Mouse (Mus musculus) right cerebral cortex, postnatal 4 days (tissue): Measurements from ENCODE around the gene Kctd17.

ENCODE experiments used
- DNase-seq: peaks from one replicate; pipeline ENCODE4 v3.0.0-alpha.2; 2022

Gene Kctd17

DNA sequence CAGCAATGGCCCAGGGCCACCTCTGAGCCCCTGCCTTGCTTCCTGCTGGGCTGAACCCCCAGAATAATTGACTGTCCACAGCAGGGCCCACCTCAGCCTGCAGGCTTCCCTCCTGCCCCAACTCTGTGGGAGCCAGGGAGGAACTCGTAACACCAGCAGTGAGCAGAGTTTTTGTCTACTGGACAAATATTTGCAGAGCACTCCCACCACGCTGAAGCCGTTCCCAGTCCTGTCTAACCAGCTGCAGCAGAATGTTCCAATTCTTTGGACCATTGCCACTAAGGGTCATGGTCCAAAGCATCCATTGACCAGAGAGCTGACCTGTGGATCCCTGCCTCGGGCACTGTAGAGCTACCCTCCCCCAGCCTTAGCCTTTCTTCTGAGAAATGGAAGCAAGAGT lies 11.4 kb upstream of the Kctd17 start:
- no peak for DNase-seq

DNA sequence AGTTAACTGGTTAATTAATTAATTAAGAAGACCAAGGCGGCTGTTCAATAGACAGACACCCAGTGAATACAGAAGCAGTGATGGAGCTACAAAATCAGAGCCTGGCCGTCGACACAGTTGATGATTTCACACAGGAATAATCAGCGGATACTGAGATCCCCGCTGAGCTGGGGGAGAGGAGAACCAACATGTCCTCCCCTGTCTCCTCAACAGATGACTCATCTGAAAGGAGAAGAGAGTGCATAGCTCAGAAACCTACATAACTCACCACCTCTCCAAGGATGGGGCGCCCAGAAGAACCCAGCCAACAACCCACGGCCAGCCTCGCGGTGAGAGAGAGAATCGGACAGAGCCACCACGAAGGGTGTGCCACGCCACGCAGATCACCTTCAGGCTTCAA lies 8.0 kb upstream of the Kctd17 start:
- DNase-seq: no peak

DNA sequence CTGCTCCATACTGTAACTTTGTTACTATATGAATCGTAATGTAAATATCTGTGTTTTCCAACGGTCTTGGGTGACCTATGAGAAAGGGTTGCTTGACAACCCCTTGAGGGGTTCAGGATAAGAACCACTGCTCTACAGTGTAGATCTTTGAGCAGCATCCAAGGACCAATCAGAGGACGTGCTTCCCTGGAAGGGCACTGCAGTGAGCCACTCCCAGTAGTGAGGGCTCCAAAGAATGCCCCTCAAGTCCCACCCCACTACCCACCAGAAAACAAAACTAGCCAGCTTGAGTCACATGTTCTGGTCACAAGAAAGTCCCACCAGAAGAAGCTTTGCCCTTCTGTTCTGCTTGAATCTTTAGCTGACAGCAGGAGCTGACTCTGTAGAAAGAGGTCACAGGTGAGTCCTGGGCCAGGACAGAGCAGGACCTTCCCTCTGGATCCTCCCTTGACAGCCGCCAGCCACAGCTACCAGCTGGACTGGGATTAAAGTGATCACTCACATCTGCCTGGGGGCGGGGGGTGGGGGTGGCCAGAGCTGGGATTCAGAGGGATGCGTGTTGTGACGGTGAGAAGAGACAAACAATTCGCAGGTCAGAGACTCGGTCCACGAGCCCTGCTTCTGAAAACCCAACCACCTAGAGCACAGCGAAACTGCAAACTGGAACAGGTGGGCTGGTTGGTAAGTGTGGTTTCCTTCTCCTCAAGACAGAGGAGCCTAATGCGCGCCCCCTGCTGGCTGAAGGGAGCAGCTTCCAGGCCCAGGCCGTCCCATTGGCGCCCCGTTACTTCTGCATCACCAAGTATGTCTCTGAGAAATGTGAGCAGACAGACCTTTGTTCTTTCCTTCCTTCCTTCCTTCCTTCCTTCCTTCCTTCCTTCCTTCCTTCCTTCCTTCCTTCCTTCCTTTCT lies 6.1 kb upstream of the Kctd17 start:
- DNase-seq: peak; percentile 95

DNA sequence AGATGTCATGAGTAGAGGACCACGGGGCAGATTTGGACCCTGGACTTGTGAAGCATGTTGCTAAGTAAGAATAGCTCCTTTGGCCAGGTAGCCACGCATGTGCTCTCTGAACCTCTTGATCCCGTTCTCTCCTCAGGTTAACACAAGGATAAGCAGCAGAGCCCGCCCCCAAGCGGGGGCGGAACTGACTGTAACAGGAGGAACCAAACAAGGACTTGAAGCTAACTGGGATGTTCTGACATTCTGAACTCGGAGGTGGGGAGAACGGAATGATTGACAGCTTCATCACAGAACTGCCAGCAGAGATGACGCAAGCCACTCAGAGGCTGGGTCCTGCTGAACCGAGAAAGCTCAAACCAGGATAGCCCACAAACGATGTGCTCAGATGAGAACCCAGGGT lies 3.9 kb upstream of the Kctd17 start:
- no peak for DNase-seq

DNA sequence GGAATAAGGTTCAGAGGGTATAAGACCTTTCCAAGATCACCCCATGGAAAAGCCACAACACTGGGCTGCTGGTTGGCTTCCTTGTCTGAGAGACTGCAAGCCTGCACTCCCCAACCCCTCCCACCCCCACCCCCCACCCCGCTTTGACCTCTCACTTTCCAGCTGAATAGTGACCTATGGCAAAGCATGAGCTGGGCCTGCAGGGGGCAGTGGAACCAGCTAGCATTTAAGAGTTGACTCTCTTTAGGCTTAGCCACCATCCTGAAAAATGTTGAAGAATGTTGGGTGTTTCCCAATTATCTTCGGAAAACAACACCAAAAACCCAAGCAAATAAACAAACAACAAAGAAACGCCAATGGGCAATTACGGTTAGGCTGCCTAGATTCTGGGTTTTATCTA lies 3.1 kb upstream of the Kctd17 start:
- DNase-seq: no peak

DNA sequence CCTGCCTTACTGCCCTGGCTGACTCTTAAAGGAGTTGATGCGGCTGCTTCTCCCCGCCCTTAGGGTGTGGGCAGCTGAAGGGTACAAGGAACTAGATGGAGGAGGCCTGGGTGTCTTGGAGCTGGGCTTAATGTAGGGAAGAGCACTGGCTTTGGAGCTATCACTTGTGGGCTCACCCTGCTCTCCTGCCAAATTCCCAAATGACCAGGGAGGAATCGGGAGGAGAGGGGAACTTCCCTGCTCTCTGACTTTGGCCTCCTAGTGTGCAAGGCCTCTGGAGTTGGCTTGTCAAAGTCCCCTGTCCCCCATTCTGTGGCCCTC lies 735 bp downstream of the Kctd17 start:
- no peak for DNase-seq

DNA sequence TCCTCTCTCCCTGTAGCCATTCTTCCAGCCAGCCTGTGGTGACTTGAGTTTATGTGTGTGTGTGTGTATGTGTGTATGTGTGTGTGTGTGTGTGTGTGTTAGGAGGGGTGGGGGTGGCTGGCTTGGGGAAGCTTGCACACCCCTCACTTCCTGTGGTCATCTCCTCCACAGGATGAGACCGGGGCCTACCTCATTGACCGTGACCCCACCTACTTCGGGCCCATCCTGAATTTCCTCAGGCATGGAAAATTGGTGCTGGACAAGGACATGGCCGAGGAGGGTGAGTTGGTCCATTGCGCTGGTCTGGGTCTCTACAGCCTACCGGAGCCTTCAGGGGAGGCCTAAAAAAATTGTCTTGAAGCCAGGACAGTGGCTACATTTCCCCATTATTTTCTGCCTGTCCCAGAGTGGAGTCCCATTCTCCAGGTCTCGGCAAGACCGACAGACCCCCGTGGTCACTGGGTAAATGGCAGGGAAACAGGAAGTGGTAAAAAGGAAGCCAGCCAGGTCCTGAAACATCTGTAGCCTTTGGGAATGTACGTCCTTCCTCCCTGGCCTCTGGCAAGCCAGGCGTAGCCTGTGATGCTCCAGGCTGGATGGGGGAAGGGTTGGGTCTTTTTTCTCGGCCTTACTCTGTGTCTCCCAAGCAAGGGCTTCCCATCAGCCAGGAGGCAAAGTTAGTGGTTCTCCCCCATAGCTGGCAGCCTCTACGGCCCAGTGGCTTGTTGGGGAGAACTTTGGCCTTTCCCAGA lies 1.7 kb downstream of the Kctd17 start:
- no peak for DNase-seq

DNA sequence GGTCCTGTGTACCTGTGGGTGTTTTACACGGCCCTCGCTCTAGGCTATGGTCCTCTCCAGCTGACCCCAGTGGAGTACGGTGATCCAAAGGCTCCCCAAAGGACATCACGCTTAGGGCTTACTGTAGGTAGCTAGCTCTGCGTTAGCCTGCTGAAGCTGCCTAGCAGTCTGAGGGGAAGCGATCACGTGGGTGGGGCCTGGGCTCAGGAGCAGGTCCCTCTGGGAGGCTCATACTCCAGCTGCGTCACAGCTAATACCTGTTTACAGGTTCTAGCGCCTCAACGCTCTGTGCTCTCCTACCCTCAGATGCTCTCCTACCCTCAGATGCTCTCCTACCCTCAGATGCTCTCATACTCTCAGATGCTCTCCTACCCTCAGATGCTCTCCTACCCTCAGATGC lies 2.5 kb downstream of the Kctd17 start:
- DNase-seq: no peak

DNA sequence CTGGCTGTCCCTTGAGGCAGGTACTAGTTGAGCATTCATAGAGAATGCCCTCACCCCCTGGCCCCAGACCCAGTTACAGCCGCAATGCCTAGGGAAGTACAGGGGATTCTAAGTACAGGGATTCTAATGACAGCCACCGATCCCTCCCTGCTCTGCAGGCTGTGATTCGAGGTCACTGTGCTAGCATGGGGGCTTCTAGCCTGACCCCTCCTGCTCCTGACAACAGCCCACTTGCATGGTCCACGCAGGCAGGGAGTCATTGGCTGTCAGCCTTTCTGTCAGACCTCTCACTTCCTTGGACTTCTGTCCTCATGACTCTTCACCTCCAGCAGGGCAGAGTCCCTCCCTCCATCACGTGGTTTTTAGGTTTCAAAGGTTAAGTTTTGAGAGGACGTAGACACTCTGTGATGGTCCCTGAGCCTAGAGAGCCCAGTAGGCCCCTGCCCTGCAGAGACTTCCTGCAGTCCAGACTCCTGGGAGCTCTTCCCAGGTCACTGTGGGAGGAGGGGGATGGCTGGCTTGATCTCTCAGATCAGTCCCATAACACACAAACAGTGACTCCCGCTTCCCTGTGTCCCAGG lies 3.3 kb downstream of the Kctd17 start:
- no peak for DNase-seq

DNA sequence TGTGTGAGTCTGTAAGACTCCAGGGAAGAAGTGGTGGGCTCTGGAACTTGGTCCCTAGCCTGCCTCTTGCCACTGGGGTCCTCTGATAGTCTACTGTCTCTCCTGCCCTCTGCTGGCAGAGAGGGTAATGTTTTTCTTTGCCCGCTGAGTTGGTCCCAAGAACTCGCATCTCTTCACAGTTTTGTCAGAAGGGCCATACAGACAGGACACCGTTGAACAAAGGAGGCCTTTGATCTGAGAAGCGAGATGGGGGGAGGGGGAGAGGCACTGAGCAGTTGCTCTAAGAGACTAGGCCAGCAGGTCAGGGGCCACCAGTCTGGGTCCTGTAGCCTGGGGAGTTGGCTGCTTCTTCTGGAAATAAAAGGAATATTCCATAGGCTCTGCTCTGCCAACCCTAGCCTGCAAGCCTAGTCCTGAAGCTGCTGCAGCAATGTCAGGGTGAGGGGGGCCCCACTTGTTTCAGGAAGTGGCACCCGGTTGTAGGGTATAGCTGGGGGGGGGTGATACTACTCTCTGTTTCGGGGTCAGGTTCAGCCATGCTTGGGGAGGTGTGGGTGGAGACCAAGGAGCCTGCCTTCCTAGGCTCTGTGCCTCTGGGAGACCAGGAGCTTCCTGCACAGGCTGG lies 6.6 kb downstream of the Kctd17 start:
- DNase-seq: peak; percentile 64

DNA sequence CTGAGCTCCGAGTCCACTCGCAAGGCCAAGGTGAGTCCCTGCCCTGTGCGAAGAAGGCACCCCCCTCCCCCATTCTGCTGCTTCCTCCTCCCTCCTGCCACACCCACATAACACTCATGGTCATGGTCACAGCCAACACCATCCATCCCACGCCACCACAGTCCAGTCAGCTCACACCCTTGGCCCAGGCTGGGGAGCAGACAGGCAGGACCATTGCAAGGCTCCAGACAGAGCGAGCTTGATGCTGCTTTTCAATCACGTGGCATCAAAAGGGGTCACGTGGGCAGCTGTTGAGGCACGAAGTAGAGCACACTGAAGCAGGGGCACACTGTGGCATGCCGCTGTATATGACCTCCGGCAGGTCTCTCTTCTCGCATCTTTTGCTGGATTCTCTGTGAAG lies 7.3 kb downstream of the Kctd17 start:
- DNase-seq: no peak

DNA sequence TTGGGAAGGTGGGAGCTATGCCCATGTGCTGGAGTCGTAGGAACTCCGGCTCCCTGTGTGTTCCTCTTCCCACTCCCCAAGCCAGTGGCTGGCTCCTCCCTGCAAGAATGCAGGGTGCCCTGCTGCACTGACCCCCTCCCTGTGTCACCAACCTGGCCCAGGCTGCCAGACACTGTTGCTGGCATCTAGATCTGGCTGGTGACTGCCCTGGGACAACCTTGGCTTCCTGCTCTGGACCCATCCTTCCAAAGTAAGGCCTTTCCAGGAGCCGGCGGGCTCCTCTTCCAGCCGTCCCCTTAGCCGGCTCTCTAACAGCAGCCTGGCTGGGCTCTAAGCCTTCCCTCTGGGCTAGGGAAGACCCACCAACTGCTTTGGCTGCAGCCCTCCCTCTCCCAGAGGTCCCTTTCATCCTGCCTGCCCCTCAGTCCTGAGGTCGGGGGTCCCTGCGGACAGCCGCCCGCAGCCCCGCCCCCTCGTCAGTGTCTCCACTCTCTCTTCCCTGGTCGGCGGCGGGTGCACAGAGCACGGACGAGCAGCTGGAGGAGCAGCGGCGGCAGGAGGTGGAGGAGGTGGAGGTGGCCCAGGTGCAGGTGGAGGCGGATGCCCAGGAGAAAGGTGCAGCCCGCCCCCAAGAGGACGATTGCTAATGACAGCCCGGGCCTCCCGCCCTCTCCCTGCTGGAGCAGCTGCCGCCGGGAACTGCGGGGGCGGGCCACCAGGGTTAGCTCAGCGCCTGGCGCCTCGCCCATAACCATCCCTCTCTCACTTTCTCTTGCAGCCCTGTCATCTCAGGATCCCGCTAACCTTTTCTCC lies 8.2 kb downstream of the Kctd17 start:
- DNase-seq: peak; percentile 80

DNA sequence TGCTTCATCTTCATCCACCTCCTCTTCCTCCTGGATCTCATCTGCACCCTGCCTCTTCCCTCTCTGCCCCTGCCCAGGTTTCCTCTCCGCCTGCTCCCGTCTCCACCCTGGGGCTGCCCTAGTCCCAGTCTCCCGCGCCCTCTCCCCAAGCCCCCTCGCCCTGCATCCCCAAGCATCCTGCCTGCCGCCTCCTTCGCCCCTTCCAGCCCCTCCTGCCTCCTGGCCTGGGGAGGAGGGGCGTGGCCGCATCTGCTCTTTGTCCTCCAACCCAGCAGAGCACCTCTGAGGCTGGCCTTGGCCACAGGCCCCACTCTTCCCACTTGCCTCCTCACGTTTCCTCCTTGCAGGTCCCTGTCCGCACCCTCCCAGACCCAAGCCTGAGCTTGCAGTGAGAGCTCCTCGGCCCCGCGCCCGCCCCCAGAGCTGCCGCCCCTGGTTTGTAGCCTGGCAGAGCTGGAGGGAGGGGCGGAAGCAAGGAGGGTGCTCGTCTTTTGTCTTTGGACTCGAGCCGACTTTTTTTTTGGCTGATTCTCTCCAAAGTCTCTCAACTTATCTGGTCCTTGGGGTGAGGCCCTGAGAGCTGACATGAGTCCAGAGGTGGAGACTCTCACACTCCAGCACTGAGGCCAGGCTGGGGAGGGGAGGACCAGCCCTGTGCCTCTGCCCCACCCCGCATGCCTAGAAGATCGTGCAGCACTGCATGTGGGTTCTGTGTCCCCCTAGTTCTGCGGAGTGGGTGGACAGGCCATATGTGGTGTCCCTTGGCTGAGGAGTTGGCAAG lies 9.1 kb downstream of the Kctd17 start:
- no peak for DNase-seq

DNA sequence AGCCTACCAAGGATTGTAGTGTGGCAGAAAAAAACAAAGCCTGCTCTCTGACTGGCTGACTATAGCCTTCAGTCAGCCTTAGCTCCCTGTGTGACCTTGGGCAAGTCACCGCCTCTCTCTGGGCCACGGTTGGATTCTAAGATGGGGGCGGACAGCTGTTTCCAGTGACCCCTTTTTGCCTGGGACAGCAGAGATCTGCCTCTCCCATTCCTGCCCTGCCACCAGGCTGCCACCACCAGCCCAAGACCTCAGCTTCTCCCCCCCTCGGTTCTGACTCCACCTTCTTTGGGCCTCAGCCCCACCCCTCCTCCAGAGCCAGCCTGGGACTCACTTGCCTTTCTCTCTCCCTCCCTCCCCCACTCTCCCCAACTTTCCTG lies 9.6 kb downstream of the Kctd17 start:
- DNase-seq: no peak

DNA sequence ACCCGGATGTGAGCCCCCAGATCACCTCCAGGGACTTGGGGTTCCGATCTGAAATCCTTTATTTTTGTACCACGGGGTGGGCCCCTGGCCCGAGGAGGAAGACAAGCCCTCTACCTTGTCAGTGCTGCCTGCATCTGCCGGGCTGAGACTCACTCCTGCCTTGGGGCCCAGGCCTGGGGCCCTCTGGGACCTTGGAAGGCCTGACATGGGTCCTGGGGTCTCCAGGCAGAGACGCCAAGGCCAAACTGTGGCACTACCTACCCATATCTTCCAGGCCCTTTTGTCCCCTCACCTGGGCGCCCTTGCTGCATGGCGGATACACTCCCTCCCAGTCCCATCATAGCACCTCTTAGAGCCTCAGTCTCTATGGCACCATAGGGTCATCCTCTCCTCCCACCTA lies 10.1 kb downstream of the Kctd17 start:
- no peak for DNase-seq

DNA sequence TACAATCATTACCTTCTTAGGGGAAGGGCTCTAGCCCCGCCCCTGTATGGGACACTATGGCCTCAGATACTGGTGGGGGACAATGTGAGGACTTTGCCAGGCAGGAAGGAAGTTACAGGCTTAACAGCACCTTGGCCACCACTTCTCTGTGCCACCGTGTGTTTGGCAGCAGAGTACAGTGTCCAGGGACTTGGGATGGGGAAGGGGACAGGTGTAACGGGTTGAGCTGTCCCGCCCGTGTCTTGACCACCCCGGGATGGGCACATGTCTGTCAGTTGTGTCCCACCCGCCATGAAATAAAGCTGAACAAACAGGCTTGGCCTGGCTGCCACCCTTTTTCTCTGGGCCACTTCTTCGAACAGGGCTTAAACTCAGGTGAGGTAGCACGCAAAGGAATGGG lies 10.6 kb downstream of the Kctd17 start:
- DNase-seq: no peak

DNA sequence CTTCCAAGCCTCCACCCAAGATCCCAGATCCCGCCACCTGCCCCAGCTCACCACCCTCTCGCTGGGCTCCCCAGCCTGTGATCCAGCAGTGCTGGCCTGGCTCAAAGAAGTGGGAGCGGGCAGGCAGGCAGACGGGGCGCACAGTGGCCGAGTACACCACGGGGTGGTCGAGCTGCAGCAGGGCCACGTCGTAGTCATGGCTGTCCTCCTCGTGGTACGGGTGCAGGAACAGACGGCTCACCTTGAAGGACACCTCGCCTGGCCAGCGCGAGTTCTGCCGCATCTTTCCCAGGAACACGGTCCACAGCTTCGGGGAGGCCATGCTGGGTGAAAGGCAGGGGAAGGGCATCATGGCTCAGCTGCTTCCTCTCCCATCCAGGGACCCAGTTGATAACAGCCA lies 13.9 kb downstream of the Kctd17 start:
- no peak for DNase-seq

DNA sequence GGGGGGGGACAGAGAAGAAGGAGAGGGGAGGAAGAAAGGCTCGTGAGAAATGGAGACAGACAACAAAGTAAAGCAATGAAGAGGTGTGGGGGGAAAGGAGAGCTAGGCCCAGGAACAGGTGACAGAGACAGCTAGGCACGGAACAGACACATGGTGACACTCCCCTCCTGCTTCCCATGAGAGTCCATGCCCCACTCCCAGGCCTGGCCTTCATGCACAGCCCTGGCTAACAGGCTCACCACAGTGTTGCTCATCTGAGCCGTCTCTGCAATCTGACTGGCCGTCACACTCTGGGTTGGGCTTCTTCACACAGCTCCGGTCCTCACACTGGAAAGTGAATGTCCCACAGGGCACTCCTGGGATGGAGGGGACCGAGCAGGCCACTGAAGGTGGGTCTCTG lies 15.5 kb downstream of the Kctd17 start:
- no peak for DNase-seq

DNA sequence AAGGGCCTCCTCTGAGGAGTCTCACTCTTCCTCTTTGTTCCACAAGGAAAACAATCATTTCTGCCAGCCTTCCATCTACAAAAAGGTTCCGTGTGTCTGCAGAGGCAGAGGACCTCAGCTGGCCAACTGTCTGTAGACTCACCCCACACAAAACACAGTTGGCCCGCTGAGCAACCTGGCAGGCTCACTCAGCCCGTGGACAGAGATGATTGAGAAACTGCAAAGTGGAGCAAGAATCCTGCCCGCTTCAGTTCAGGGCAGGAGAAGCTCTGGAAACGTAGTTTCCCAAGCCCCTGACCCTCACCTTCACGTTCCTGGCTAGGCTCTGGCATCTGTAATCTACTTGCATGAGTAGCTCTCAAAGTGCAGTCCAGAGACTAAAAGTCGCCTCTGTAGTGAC lies 18.8 kb downstream of the Kctd17 start:
- DNase-seq: no peak

DNA sequence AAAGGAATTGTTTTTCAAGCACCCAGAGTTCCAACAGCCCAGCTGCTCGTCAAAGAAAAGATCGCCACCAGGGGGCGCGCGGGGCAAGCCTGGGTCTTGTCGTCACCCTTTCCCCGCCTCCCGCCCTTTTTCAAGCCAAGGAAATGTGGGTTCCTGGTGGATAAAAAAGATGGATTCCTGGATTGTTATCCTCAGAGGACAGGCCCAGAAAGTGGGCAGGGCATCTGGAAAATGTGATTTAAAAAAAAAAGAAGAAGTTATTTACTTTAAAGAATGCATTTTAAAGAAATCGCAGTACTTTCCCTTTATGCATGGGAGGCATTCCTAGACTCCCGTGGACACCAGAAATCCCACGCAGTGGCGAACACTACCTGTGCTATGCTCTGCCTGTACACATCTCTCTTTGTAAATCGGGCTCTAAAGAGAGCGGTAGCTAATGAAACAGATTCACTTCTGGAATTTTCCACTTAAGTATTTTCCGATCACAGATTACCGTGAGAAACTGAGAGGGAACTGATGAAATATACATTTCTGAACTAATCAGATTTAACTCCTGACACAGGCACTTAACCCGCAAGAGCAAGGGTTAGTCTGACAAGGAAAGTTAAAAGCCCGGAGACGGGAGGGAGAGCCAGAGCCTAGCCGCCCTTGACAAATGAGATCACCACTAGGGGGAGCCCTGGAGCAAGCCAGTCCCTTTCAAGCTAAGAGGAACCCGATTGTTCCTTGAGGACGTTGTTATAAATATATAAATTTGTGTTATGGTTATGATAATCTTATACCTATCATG lies 19.6 kb downstream of the Kctd17 start:
- DNase-seq: peak; percentile 100

DNA sequence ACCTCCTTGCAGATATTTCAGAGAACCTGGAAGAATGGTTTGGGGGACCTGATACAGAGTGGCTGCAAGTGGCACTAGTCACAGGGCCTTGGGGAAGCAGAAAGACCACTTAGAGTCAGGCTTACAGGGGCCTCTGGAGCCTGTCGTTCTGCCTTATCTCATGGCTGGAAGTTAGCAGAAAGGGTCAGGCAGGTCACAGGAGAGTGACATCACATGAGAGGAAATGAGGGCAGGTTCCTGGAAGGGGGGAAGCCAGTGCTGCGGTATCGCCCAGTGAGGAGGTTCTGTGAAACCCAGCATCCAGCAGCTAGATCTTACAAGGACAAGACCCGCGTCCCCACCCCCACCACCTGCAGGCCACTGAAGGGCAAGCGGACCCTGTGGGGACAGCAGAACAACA lies 20.8 kb downstream of the Kctd17 start:
- DNase-seq: no peak
